Mouse (Mus musculus): ENCODE results near the gene Olfr424.

GRCm38 (mm10) chr1:174141384-174141783 lies 10.1 kb downstream of the Olfr424 start:
- TF ChIP-seq CTCF (conservative IDR thresholded peaks at IDR 0.05; ENCODE audit: insufficient read depth, insufficient read length, low read depth, low read length), result no peak
- TF ChIP-seq POLR2A (IDR thresholded peaks at IDR 0.05; ENCODE audit: low read depth, low read length), result no peak

Measured in kidney, adult 2 months (tissue).